Comparison of ENCODE assay signal across 14 mouse cellular contexts in genomic region chr5:145222840-145223239, GRCm38 (mm10). TPM values are rescaled to one million over a fixed set of nuclear protein-coding genes. Genes with fewer than 3 reads are reported as not detected.
DNase-seq lines count a peak whose midpoint lies in the region; ATAC-seq and TF ChIP-seq lines count a peak whose summit lies in the region.
"Had no signal": no experiment of that assay in that cellular context is flagged by ENCODE, and none has a peak within 500 bp of the region (broad histone marks: within the 10 kb centered on the region; RNA-seq: fewer than 3 reads in every experiment).

No protein-coding gene starts in this region.

- WGBS in limb, embryonic 15.5 days: 76% methylated on average over 5 of the region's 5 CpGs
- WGBS in limb, embryonic 10.5 days: 89% methylated on average over 5 of the region's 5 CpGs
- 71% methylated on average over 5 of the region's 5 CpGs for WGBS in intestine, embryonic 14.5 days
- WGBS in small intestine, adult 2 months: 39% methylated on average over 5 of the region's 5 CpGs

- no peaks in the 10 kb centered on the region for H3K4me1 ChIP-seq in limb, embryonic 15.5 days
- H3K4me1 ChIP-seq in limb, embryonic 10.5 days: no peaks in the 10 kb centered on the region
- H3K4me1 ChIP-seq in intestine, embryonic 14.5 days (replicated peaks; ENCODE audit: control insufficient read depth, insufficient read depth, low read length): no peaks in the 10 kb centered on the region
- peaks cover 16% of the 10 kb centered on the region for H3K4me1 ChIP-seq in small intestine, adult 2 months (ENCODE audit: control insufficient read depth, insufficient read depth, insufficient read length, low read length)

- TF ChIP-seq POLR2A in small intestine, adult 2 months (IDR thresholded peaks at IDR 0.05; ENCODE audit: low read depth, low read length): no peak; the same call in 1 of the 2 replicates

- ATAC-seq in limb, embryonic 15.5 days (ENCODE audit: insufficient number of reproducible peaks, low FRiP score, low TSS enrichment, low read depth): peak; percentile 21; the same call in 1 of the 2 replicates
- ATAC-seq in intestine, embryonic 14.5 days (replicated peaks; ENCODE audit: low FRiP score, low TSS enrichment, low read depth): peak; percentile 42; the same call in 1 of the 2 replicates
- ATAC-seq: hindbrain, embryonic 16.5 days had no signal

- DNase-seq in limb, embryonic 10.5 days (ENCODE audit: low spot score): no peak
- peak; percentile 57 for DNase-seq in NIH3T3 (ENCODE audit: low read depth)
- DNase-seq in intestine, embryonic 14.5 days (ENCODE audit: low spot score): no peak
- DNase-seq in heart, adult 11 months: no peak
- no peak for DNase-seq in heart, postnatal 14 days
- DNase-seq in cerebellum, adult 9-11 months: no peak
- DNase-seq: kidney, postnatal 10 days; lung, embryonic 14.5 days; spleen, adult 18-20 months; thymus, adult 2 months had no signal

- H3K27ac ChIP-seq in limb, embryonic 15.5 days: no peak overlapping the region
- H3K27ac ChIP-seq in limb, embryonic 10.5 days: no peak overlapping the region
- no peak overlapping the region for H3K27ac ChIP-seq in intestine, embryonic 14.5 days (ENCODE audit: low read depth)
- H3K27ac ChIP-seq in small intestine, adult 2 months (ENCODE audit: insufficient read depth, low read depth, low read length): peak overlapping the region; percentile 97

- no peaks in the 10 kb centered on the region for H3K27me3 ChIP-seq in limb, embryonic 15.5 days
- H3K27me3 ChIP-seq in limb, embryonic 10.5 days (ENCODE audit: low read depth, poor library complexity, severe bottlenecking): no peaks in the 10 kb centered on the region
- no peaks in the 10 kb centered on the region for H3K27me3 ChIP-seq in intestine, embryonic 14.5 days (replicated peaks; ENCODE audit: control insufficient read depth, insufficient read depth, low read length)
- H3K27me3 ChIP-seq in small intestine, adult 2 months (ENCODE audit: control insufficient read depth, insufficient read depth, low read length): no peaks in the 10 kb centered on the region

- no peak for TF ChIP-seq CTCF in small intestine, adult 2 months (IDR thresholded peaks at IDR 0.05; ENCODE audit: extremely low read depth, insufficient read length, insufficient replicate concordance, low read depth, low read length)

- H3K9me3 ChIP-seq in limb, embryonic 15.5 days: no peaks in the 10 kb centered on the region
- no peaks in the 10 kb centered on the region for H3K9me3 ChIP-seq in limb, embryonic 10.5 days (replicated peaks)
- no peaks in the 10 kb centered on the region for H3K9me3 ChIP-seq in intestine, embryonic 14.5 days (ENCODE audit: control insufficient read depth, low read length)

- intact Hi-C loops in heart, postnatal 14 days (cut with DNase I): no loop called here

- H3K9ac ChIP-seq in limb, embryonic 15.5 days: no peak overlapping the region
- H3K9ac ChIP-seq in intestine, embryonic 14.5 days (ENCODE audit: low read length): no peak overlapping the region
- H3K9ac ChIP-seq: lung, embryonic 14.5 days had no signal

- no peak overlapping the region for H3K4me2 ChIP-seq in limb, embryonic 15.5 days
- no peak overlapping the region for H3K4me2 ChIP-seq in intestine, embryonic 14.5 days (ENCODE audit: low read length)
- H3K4me2 ChIP-seq: lung, embryonic 14.5 days had no signal

- peaks cover 52% of the 10 kb centered on the region for H3K36me3 ChIP-seq in limb, embryonic 15.5 days
- peaks cover 46% of the 10 kb centered on the region for H3K36me3 ChIP-seq in limb, embryonic 10.5 days
- peaks cover 43% of the 10 kb centered on the region for H3K36me3 ChIP-seq in intestine, embryonic 14.5 days (ENCODE audit: control insufficient read depth, insufficient read depth, low read length)
- H3K36me3 ChIP-seq in small intestine, adult 2 months (ENCODE audit: control insufficient read depth, insufficient read depth, low read length): peaks cover 29% of the 10 kb centered on the region

- no peak overlapping the region for H3K4me3 ChIP-seq in limb, embryonic 15.5 days
- no peak overlapping the region for H3K4me3 ChIP-seq in limb, embryonic 10.5 days
- H3K4me3 ChIP-seq in intestine, embryonic 14.5 days (ENCODE audit: low read depth, low read length): no peak overlapping the region
- no peak overlapping the region for H3K4me3 ChIP-seq in small intestine, adult 2 months (ENCODE audit: low read depth, low read length)
- H3K4me3 ChIP-seq: myocyte had no signal

RNA-seq across cellular contexts. Expression of gene Zfp655, which starts 8.7 kb away (rescaled TPM):
- polyA plus RNA-seq in limb, embryonic 15.5 days (2015; fragmentation: Nextera tagmentation; extraction: Ambion mirVana): 32.3 and 33.2 TPM in 2 replicates
- polyA plus RNA-seq in limb, embryonic 10.5 days (2016; fragmentation: Nextera tagmentation; extraction: Ambion mirVana): 26.0 and 31.2 TPM in 2 replicates
- 35.9 and 42.2 TPM in 2 replicates for polyA plus RNA-seq in intestine, embryonic 14.5 days (2014; fragmentation: Nextera tagmentation; extraction: Ambion mirVana)
- 3.2 and 8.6 TPM in 2 replicates for polyA plus RNA-seq in small intestine, adult 2 months (2012; rRNA removed)
- total RNA-seq in heart, postnatal 14 days (2021): 10 to 100 TPM; 28.3 to 31.9 TPM

RNA-seq across cellular contexts. Expression of gene Zkscan5, which starts 18.5 kb away (rescaled TPM):
- polyA plus RNA-seq in limb, embryonic 15.5 days (2015; fragmentation: Nextera tagmentation; extraction: Ambion mirVana): 13.3 and 13.6 TPM in 2 replicates
- 16.2 and 20.9 TPM in 2 replicates for polyA plus RNA-seq in limb, embryonic 10.5 days (2016; fragmentation: Nextera tagmentation; extraction: Ambion mirVana)
- polyA plus RNA-seq in intestine, embryonic 14.5 days (2014; fragmentation: Nextera tagmentation; extraction: Ambion mirVana): 13.1 and 13.6 TPM in 2 replicates
- 1.8 and 3.9 TPM in 2 replicates for polyA plus RNA-seq in small intestine, adult 2 months (2012; rRNA removed)
- 10 to 100 TPM in 1 of 2 experiments, 1 to 10 TPM in 1; 9.9 to 10.0 TPM for total RNA-seq in heart, postnatal 14 days (2021)

RNA-seq across cellular contexts. Expression of gene Zkscan14, which starts 21.2 kb away (rescaled TPM):
- 11.1 and 11.7 TPM in 2 replicates for polyA plus RNA-seq in limb, embryonic 15.5 days (2015; fragmentation: Nextera tagmentation; extraction: Ambion mirVana)
- polyA plus RNA-seq in limb, embryonic 10.5 days (2016; fragmentation: Nextera tagmentation; extraction: Ambion mirVana): 6.6 and 7.3 TPM in 2 replicates
- polyA plus RNA-seq in intestine, embryonic 14.5 days (2014; fragmentation: Nextera tagmentation; extraction: Ambion mirVana): 8.5 and 9.1 TPM in 2 replicates
- polyA plus RNA-seq in small intestine, adult 2 months (2012; rRNA removed): 1.5 and 2.9 TPM in 2 replicates
- total RNA-seq in heart, postnatal 14 days (2021): 1 to 10 TPM; 6.3 to 6.6 TPM

RNA-seq across cellular contexts. Expression of gene Atp5j2, which starts 31.0 kb away (rescaled TPM):
- 590 and 623 TPM in 2 replicates for polyA plus RNA-seq in limb, embryonic 15.5 days (2015; fragmentation: Nextera tagmentation; extraction: Ambion mirVana)
- 530 and 569 TPM in 2 replicates for polyA plus RNA-seq in limb, embryonic 10.5 days (2016; fragmentation: Nextera tagmentation; extraction: Ambion mirVana)
- polyA plus RNA-seq in intestine, embryonic 14.5 days (2014; fragmentation: Nextera tagmentation; extraction: Ambion mirVana): 681 and 724 TPM in 2 replicates
- polyA plus RNA-seq in small intestine, adult 2 months (2012; rRNA removed): 99.9 and 140 TPM in 2 replicates
- 100 to 1,000 TPM; 871 to 935 TPM for total RNA-seq in heart, postnatal 14 days (2021)

RNA-seq across cellular contexts. Expression of gene Cpsf4, which starts 55.8 kb away (rescaled TPM):
- 40.7 and 40.8 TPM in 2 replicates for polyA plus RNA-seq in limb, embryonic 15.5 days (2015; fragmentation: Nextera tagmentation; extraction: Ambion mirVana)
- 90.8 and 93.9 TPM in 2 replicates for polyA plus RNA-seq in limb, embryonic 10.5 days (2016; fragmentation: Nextera tagmentation; extraction: Ambion mirVana)
- 29.6 and 32.0 TPM in 2 replicates for polyA plus RNA-seq in intestine, embryonic 14.5 days (2014; fragmentation: Nextera tagmentation; extraction: Ambion mirVana)
- 11.6 and 23.2 TPM in 2 replicates for polyA plus RNA-seq in small intestine, adult 2 months (2012; rRNA removed)
- 10 to 100 TPM; 10.3 to 12.4 TPM for total RNA-seq in heart, postnatal 14 days (2021)
